Mouse (Mus musculus) olfactory bulb, adult 2 months (tissue): ENCODE data around the gene Stk24.

Experiments used
- CTCF ChIP-seq: fragments of 200-500 bp; IDR thresholded peaks from 2 replicates; pipeline ENCODE4 v1.5.1; 2012; ENCODE audit warnings: low read depth, mild to moderate bottlenecking, low read length, moderate library complexity; ENCODE audit not compliant: insufficient read depth
- POLR2A ChIP-seq: fragments of 200-500 bp; IDR thresholded peaks from 2 replicates; pipeline ENCODE4 v1.6.1; 2012; ENCODE audit warnings: mild to moderate bottlenecking, low read depth, low read length, moderate library complexity; ENCODE audit not compliant: insufficient read depth

- TF ChIP-seq POLR2A (no peak), CTCF (no peak)
Measured at GRCm38 (mm10) chr14:121248346-121248745, 131.5 kb downstream of the Stk24 start.
